Mouse (Mus musculus): ENCODE data around the gene Rnf19b. TPM values are rescaled to one million over a fixed set of nuclear protein-coding genes. Genes with fewer than 3 reads are reported as not detected.

Rnf19b gene
- polyA plus RNA-seq, 1 experiment from 2014 or later = 11.3 TPM

- Histone ChIP-seq H3K9me3 (no peaks in the 10 kb centered on the region), H3K4me3 (no peak overlapping the region), H3K4me2 (replicated peaks) (no peak overlapping the region), H3K9ac (0 out of 2 replicates have a peak overlapping the region, but pooled peaks have one; percentile 7), H3K4me1 (peaks cover 45% of the 10 kb centered on the region), H3K36me3 (no peaks in the 10 kb centered on the region), H3K27me3 (peaks cover 57% of the 10 kb centered on the region), H3K27ac (no peak overlapping the region)
- 11% methylated on average over 13 of the region's 13 CpGs for WGBS
- ATAC-seq (ENCODE audit: insufficient number of reproducible peaks, insufficient read depth, low FRiP score, low TSS enrichment) = no peak
Measured at GRCm38 (mm10) chr4:129124652-129125146, 66.6 kb downstream of the Rnf19b start.

GRCm38 (mm10) chr4:129125736-129126451 lies 67.8 kb downstream of the Rnf19b start:
- 11% methylated on average over 19 of the region's 19 CpGs for WGBS
- H3K4me2 ChIP-seq (replicated peaks) = peak overlapping the region; percentile 36
- no peak for ATAC-seq (ENCODE audit: insufficient number of reproducible peaks, insufficient read depth, low FRiP score, low TSS enrichment)
- no peak overlapping the region for H3K27ac ChIP-seq
- H3K4me1 ChIP-seq = peaks cover 49% of the 10 kb centered on the region
- H3K27me3 ChIP-seq = peaks cover 45% of the 10 kb centered on the region
- H3K9me3 ChIP-seq = no peaks in the 10 kb centered on the region
- H3K36me3 ChIP-seq = no peaks in the 10 kb centered on the region
- 0 out of 2 replicates have a peak overlapping the region, but pooled peaks have one; percentile 16 for H3K4me3 ChIP-seq
- H3K9ac ChIP-seq = no peak overlapping the region

GRCm38 (mm10) chr4:129128582-129129338 lies 70.7 kb downstream of the Rnf19b start:
- H3K4me1 ChIP-seq = peaks cover 41% of the 10 kb centered on the region
- peaks cover 17% of the 10 kb centered on the region for H3K27me3 ChIP-seq
- no peak overlapping the region for H3K4me3 ChIP-seq
- no peaks in the 10 kb centered on the region for H3K36me3 ChIP-seq
- no peak for ATAC-seq (ENCODE audit: insufficient number of reproducible peaks, insufficient read depth, low FRiP score, low TSS enrichment)
- 52% methylated on average over 13 of the region's 13 CpGs for WGBS
- H3K4me2 ChIP-seq (replicated peaks) = no peak overlapping the region
- no peaks in the 10 kb centered on the region for H3K9me3 ChIP-seq
- no peak overlapping the region; the same call in 1 of the 2 replicates for H3K27ac ChIP-seq
- no peak overlapping the region; the same call in 1 of the 2 replicates for H3K9ac ChIP-seq

- H3K27ac ChIP-seq = no peak overlapping the region; the same call in 1 of the 2 replicates
- peak overlapping the region; percentile 7; the same call in 1 of the 2 replicates for H3K9ac ChIP-seq
- ATAC-seq (ENCODE audit: insufficient number of reproducible peaks, insufficient read depth, low FRiP score, low TSS enrichment) = no peak
- no peaks in the 10 kb centered on the region for H3K9me3 ChIP-seq
- H3K4me1 ChIP-seq = peaks cover 41% of the 10 kb centered on the region
- no peaks in the 10 kb centered on the region for H3K36me3 ChIP-seq
- H3K4me2 ChIP-seq (replicated peaks) = no peak overlapping the region
- WGBS = 21% methylated on average over 9 of the region's 9 CpGs
- peaks cover 14% of the 10 kb centered on the region for H3K27me3 ChIP-seq
- H3K4me3 ChIP-seq = no peak overlapping the region
Measured at GRCm38 (mm10) chr4:129129387-129129786, 71.3 kb downstream of the Rnf19b start.

GRCm38 (mm10) chr4:129130149-129130548 lies 72.1 kb downstream of the Rnf19b start:
- 0 out of 2 replicates have a peak, but pooled peaks have one; percentile 29 for ATAC-seq (ENCODE audit: insufficient number of reproducible peaks, insufficient read depth, low FRiP score, low TSS enrichment)
- H3K4me1 ChIP-seq = peaks cover 42% of the 10 kb centered on the region
- peak overlapping the region; percentile 34; the same call in 1 of the 2 replicates for H3K9ac ChIP-seq

GRCm38 (mm10) chr4:129130755-129131303 lies 72.8 kb downstream of the Rnf19b start:
- Histone ChIP-seq H3K9me3 (no peaks in the 10 kb centered on the region), H3K4me1 (peaks cover 37% of the 10 kb centered on the region), H3K4me3 (peak overlapping the region; percentile 29), H3K4me2 (replicated peaks) (peak overlapping the region; percentile 45), H3K9ac (peak overlapping the region; percentile 34; the same call in 1 of the 2 replicates), H3K27me3 (peaks cover 9% of the 10 kb centered on the region), H3K36me3 (no peaks in the 10 kb centered on the region), H3K27ac (peak overlapping the region; percentile 51)
- ATAC-seq (ENCODE audit: insufficient number of reproducible peaks, insufficient read depth, low FRiP score, low TSS enrichment) = peak; percentile 74
- 2% methylated on average over 16 of the region's 17 CpGs for WGBS

More at GRCm38 (mm10) chr4:129130149-129130548, 72.1 kb downstream of the Rnf19b start:
- WGBS = 3% methylated on average over 8 of the region's 8 CpGs
- peaks cover 8% of the 10 kb centered on the region for H3K27me3 ChIP-seq
- H3K36me3 ChIP-seq = no peaks in the 10 kb centered on the region
- 0 out of 2 replicates have a peak overlapping the region, but pooled peaks have one; percentile 51 for H3K27ac ChIP-seq
- H3K4me3 ChIP-seq = peak overlapping the region; percentile 29; the same call in 1 of the 2 replicates
- no peaks in the 10 kb centered on the region for H3K9me3 ChIP-seq
- peak overlapping the region; percentile 45 for H3K4me2 ChIP-seq (replicated peaks)

- H3K36me3 ChIP-seq = no peaks in the 10 kb centered on the region
- H3K9ac ChIP-seq = no peak overlapping the region
- H3K4me2 ChIP-seq (replicated peaks) = peak overlapping the region; percentile 23; the same call in 1 of the 2 replicates
- no peaks in the 10 kb centered on the region for H3K9me3 ChIP-seq
- ATAC-seq (ENCODE audit: insufficient number of reproducible peaks, insufficient read depth, low FRiP score, low TSS enrichment) = no peak
- H3K4me3 ChIP-seq = no peak overlapping the region
- peaks cover 33% of the 10 kb centered on the region for H3K27me3 ChIP-seq
- peaks cover 27% of the 10 kb centered on the region for H3K4me1 ChIP-seq
- WGBS = 9% methylated on average over 15 of the region's 15 CpGs
- no peak overlapping the region for H3K27ac ChIP-seq
Measured at GRCm38 (mm10) chr4:129134799-129135585, 76.9 kb downstream of the Rnf19b start.

Other genes with a start within 250 kb of the Rnf19b start
- 18.8 and 19.7 TPM in 2 replicates for gene Trim62, start 174.7 kb upstream of the Rnf19b start, polyA plus RNA-seq (2016; fragmentation: Nextera tagmentation; extraction: Ambion mirVana)
- gene Azin2, start 95.8 kb upstream of the Rnf19b start, polyA plus RNA-seq (2016; fragmentation: Nextera tagmentation; extraction: Ambion mirVana) = 28.8 and 30.8 TPM in 2 replicates
- gene Ak2, start 66.3 kb upstream of the Rnf19b start, polyA plus RNA-seq (2016; fragmentation: Nextera tagmentation; extraction: Ambion mirVana) = 184 and 185 TPM in 2 replicates
- gene Tmem54, start 47.3 kb downstream of the Rnf19b start, polyA plus RNA-seq (2016; fragmentation: Nextera tagmentation; extraction: Ambion mirVana) = 6.3 and 7.6 TPM in 2 replicates
- gene Hpca, start 63.8 kb downstream of the Rnf19b start, polyA plus RNA-seq (2016; fragmentation: Nextera tagmentation; extraction: Ambion mirVana) = 3.6 and 4.7 TPM in 2 replicates
- 9.6 and 9.9 TPM in 2 replicates for gene Fndc5, start 78.7 kb downstream of the Rnf19b start, polyA plus RNA-seq (2016; fragmentation: Nextera tagmentation; extraction: Ambion mirVana)
- gene S100pbp, start 131.5 kb downstream of the Rnf19b start, polyA plus RNA-seq (2016; fragmentation: Nextera tagmentation; extraction: Ambion mirVana) = 27.9 and 28.7 TPM in 2 replicates
- 90.2 and 91.4 TPM in 2 replicates for gene Yars, start 131.5 kb downstream of the Rnf19b start, polyA plus RNA-seq (2016; fragmentation: Nextera tagmentation; extraction: Ambion mirVana)
- 5.2 and 5.6 TPM in 2 replicates for gene C77080, start 203.1 kb downstream of the Rnf19b start, polyA plus RNA-seq (2016; fragmentation: Nextera tagmentation; extraction: Ambion mirVana)
- 1.1 and 1.2 TPM in 2 replicates for gene Sync, start 229.3 kb downstream of the Rnf19b start, polyA plus RNA-seq (2016; fragmentation: Nextera tagmentation; extraction: Ambion mirVana)